Mouse (Mus musculus) CD8-positive naive resting alpha-beta T cell, adult 2 months (primary cell): ENCODE results near the gene Il17rd.

ENCODE experiments used
- DNase-seq, 2 experiments: peaks; one replicate each; pipeline ENCODE4 v3.0.0; 2022; ENCODE audit warnings: low read depth in 2 of 2, low spot score in 2 of 2

Gene Il17rd

DNA sequence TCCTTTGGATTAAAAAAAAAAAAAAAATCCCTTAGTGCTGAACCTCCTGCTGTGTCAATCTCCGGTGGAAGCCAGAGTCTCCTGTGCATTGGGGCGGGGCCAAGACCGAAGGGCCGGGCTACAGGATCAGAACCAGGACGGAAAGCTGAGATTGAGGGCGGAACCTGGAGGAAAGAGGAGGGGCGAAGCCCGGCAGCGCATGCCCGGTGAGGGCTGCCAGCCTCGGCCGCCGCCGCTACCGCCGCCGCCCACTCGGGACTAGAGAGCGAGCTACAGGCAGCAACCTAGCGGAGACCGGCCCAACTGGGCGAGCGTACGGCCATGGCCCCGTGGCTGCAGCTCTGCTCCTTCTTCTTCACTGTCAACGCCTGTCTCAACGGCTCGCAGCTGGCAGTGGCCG, at the start of gene Il17rd:
TSS of gene Il17rd (plus strand) at position 159 of the 400 bp plus-strand sequence.
- peak; percentile 57 to 65 for DNase-seq

DNA sequence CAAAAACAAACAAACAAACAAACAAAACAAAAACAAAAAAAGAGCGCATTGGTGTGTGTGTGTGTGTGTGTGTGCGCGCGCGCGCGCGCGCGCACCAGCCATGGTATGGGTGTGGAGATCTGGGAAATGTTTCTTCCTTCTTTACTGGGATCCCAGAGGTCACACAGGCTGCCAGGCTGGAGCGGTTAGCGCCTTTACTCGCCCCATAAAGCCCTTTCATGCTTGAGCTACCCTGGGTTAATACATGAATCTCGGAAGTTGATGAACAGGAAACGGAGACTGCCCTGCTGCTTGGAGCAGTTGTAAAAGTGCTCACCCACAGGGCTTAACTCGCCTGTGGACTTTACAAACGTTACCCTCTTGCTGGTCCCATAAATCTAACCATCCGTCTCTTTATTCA, 47.1 kb upstream of the Il17rd start:
- DNase-seq, result no peak

DNA sequence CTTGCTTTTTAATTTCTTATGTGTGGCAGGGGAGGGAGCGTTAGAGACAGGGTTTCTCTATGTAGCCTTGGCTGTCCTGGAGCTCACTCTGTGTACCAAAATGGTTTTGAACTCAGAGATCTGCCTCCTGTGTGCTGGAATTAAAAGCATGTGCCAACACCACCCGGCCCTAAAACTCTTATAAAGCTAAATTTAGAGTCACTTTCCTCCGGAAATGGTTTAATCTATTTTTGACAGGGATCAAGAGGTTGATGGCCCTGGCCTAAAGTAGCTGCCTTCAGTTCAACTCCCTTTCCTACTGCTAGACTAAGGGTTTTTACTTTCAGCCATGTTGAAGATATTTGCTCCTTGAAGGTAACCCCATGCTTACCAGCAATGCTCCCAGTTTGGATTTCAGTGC, 45.3 kb upstream of the Il17rd start:
- DNase-seq, result no peak

DNA sequence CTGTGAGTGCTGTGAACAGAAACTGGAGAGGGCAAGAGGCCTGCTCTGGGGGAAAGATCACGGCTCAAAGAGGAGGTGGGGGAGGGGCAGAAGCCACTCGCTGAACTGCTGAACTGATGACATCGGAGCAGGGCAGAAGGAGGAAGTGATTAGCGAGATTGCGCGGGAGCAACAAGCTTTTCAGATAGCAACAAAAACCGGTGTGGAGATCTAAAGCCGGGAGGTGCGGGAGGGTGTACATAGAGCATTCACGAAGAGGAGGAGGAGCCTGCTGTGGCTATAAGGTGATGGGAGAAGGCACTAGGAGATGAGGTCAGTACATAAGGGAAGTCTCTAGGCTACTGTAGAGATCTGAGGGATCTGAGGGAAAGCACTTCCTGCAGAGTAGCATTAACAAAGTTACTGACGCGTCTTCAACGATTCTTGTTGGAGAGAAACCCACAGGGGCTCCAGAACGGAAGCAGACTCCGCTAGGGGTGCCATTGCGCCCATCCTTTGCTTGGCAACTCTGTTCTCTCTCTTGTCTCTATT, 44.5 kb upstream of the Il17rd start, which contains the start of gene Hesx1:
TSS of gene Hesx1 (plus strand) at position 206 of the 531 bp plus-strand sequence.
- peak; percentile 59 to 73 for DNase-seq

DNA sequence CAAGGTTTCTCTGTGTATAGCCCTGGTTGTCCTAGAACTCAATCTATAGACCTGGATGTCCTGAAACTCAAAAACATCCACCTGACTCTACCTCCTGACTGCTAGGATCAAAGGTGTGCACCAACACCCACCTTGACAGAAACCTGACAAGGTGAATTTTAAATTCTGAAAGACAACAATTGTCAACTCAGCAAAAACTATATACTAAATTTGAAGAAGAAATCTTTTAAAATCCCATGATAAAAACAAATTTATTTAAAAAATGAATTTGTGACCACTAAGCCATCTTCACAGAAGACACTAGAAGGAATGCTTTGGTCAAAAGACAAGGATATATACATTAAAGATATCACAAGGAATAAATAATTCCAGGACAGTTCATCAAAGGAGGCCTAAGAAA, 42.5 kb upstream of the Il17rd start:
- DNase-seq, result no peak

DNA sequence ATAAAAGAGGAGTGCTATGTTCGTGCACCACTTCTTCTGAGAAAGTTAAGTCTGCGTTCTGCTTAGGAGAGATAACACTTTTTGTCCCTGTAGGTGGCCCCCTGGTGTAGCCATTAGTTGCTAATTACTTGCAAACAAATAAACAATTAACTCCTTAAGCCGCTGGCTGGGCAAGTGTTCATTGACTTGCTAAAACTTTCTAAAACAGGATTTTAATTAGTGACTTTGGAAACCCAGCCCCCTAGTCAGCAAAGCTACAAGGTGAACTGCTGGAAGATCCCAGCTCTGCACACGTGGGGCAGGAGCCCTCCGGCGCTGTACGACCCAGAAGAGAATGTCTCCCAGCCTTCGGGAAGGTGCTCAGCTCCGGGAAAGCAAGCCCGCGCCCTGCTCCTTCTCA, 38.4 kb upstream of the Il17rd start:
- no peak for DNase-seq

DNA sequence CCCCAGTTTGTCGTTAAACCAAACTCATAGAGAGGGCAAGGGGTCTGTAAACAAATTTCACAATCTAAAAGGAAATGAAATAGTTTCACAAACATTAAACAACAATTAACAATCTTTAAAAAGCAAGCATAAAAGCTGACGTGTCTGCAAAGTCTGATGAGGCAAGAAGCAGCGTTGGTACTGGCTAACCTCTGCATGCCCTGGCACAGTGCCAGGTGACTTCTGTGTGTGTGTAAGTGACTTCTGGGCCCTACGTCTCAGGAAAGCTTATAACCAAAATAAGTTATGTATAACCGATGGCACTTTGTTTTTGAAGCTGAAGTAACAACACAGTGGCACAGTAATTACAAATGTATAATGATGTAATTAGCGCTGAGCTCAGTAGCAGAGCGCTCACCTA, 33.8 kb upstream of the Il17rd start:
- DNase-seq, result no peak

DNA sequence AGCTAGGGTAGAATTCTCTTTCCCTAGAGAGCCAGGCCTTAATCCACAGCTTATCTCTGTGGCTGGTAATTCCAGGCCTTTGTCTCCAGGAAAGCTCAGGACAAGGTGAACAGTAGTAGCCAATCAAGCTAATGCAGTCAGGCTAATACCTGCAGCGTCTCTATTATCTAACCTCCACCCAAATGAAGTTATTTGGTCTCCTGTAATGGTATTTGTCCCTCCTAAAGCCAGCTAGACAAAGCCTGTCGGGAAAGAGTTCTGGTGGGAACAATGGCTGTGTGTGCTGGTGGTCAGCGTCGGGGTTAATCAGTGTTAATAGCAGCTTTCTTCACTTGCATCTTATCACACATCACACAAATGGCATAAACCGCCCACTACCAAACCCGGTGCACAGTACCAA, 32.8 kb upstream of the Il17rd start:
- DNase-seq, result no peak

DNA sequence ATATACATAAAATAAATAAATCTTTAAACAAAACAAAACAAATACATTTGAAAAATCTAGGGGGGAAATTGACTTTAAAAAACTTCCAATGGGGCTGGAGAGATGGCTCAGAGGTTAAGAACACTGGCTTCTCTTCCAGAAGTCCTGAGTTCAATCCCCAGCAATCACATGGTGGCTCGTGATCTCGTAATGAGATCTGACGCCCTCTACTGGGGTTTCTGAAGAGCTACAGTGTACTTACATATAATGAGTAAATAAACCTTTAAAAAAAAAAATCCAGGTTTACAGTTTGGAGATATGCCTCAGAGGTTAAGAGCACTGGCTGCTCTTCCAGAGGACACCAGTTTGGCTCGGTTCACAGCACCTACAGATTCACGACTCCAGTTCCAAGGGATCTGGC, 27.2 kb upstream of the Il17rd start:
- no peak for DNase-seq

DNA sequence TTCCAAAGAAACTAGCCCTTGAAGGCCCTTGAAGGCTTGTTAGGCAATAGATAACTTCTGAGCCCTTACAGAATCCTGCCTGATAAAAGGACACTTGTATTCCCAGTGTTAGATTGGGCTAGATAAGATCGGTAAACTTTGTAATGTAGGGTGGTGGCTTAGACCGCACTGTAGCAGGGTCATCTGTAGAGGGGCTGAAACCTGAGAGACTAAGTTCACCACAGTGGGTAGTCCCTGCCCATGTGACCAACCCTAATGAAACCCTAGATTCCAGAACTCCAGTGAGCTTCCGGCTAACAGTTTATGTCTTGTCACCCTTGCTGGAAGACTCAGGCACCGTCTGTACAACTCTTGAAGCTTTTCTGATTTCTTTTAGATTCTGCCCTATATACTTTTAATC, 25.1 kb upstream of the Il17rd start:
- DNase-seq, result no peak

DNA sequence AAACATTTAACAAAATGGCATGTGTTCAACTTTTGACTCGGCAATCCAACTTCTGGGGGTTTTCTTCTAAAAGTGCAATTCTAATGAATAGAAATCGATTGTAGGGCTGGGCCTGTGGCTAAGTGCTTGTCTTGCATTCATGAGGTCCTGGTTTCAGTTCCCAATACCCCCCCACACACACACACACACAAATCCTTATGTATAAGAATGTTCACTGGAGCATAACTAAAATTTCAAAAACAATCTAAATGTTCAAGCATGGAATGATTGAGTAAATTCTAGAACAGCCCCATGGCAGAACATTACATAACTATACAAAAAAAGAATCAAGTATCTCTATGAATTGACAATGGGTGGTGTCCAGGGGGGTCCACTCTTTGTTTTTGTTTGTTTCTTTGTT, 20.8 kb upstream of the Il17rd start:
- DNase-seq, result no peak

DNA sequence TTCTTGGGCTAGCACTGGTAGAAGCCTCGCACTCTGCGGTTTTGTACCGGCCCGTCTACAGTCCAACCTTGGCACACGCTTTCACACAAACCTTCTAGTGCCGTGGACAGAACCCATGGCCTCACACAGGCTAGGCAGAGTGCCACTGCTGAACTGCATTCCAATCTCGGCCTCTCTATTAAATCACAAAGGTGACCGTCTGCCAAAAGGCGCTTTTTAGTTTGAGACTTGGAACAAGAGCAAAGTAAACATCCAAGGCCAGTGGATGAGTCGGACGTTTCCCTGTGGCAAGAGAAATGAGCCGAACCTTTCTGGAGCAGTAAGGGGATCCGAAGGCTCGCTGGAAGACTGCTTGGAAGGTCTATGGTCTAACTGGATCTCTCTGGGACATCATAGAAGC, 18.9 kb upstream of the Il17rd start:
- no peak for DNase-seq

DNA sequence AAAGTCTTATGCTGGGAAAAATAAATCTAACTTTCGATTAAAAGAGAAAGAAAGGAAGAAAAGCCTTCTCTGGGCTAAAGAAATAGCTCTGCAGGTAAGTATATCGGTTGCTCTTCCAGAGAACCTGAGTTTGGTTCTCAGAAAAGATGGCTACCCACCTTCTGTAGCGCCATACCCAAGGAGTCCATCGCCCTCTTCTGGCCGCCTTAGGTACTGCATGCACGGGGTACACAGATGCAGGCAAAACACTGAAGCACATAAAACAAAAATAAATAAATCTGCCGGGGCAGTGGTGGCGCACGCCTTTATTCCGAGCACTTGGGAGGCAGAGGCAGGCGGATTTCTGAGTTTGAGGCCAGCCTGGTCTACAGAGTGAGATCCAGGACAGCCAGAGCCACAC, 15.9 kb upstream of the Il17rd start:
- peak; percentile 76 to 77 for DNase-seq

DNA sequence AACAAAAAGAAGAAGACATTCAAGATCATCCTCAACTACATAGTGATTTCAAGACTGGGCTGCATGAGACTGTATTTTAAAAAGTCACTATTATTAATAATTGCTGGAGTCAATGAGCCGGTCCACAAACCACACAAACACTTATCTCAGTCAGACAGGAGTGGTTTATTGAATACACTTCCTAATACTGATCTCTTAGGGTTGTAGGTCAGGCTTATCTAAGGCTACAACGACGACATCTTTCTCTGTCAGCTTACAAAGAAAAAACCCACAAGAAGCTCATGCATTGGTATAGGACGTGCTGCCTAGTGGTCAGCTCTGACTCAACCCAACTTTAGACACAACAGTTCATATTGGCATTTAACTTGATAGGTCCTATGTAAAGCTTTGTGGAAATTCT, 14.1 kb upstream of the Il17rd start:
- DNase-seq, result no peak

DNA sequence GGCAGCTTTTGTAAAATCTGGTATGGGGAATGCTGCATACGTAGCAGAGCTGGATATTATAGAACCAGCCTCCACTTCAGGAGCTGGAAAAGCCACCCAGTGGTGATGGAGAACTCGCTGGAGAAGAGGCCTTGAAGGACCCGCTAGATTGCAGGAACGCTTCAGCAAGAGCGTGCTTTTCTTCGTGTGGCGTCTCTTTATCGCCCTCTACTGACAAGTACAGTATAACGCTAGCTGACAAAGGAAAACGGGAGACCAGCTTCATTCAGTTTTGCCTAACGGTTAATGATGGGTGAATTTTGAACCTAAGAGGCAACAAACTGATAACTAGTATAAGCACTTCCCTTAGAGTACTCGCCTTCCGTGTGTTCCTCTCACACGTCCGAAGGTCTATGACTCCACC, 9.0 kb upstream of the Il17rd start:
- DNase-seq, result peak in 1 of 2 experiments; percentile 37

DNA sequence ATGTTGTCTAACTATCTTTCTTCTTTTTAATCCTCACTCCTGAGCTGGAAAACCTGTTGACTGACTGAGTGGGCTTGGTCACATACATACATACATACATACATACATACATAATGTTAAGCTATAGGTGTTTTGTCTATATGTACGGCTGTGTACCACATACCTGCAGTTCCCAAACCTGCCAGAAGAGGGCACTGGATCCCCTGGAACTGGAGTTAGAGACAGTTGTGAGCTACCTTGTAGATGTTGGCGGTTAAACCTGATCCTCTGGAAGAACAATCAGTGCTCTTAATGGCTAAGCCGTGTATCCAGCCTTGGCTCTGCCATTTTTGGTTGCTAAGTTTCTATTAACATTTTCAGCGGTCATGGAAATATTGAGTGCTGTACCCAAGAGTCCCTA, 7.6 kb upstream of the Il17rd start:
- DNase-seq, result peak; percentile 70 to 75

DNA sequence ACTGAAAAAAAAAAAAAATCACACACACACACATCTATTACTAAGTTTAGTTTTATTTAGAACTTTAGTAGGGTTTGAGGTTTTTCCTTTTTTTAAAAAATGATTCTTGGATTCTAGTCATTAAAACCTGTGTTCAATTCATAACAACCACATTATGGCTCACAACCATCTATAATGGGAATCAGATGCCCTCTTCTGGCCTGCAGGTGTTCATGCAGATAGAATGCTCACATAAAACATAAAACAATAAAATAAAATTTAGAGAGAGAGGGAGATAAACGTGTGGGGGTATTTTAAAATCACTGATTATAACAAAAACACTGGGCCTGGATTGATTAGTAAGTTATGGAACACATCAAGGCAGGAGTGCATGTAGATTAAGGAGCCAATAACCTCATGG, 1.2 kb upstream of the Il17rd start:
- DNase-seq, result no peak

DNA sequence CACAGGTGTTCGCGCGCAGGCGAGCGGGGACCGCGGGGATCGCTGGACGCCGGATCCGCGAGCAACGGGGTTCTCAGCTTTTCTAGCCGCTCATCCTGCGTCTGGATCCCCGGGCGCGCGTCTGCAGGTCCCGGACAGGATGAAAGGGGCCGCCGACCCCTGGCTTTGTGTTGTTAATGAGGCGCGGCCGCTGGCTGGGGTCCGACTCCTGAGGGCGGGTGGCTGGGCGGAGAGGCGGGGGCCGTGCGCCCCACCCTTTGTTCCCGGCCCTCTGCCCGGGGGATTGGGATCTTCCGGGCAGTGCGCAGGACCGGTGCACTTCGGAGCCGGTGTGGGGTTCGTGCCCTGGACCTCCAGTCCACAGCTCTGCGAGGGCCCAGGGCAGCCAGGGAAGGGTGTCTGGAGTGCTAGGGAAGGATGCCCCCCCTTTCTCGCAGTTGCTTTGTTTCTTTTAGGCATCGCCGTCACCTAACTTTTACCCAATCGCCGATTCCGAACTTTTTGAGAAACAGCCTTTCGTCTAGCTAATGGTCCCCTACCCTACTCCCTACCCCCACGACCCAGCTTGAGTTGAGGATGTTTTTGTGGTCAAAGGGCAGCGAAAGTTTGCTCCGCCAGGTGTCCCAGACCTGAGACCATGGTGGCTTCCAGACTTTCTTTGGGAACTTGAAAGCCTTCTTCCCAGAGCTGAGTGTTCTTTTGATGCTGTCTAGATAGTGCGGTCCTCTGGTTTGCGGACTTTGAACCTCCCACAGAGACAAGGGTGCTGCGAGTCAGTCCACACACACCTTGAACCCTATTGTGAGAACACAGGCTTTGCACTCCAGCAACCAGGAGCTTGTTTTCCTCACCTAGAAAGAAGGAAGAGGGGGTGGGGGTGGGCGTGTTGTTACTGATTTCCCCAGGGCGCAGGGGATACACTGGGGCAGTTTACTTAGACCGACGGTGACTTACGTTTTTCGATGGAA, 824 bp downstream of the Il17rd start:
- peak in 1 of 2 experiments; percentile 20 for DNase-seq

DNA sequence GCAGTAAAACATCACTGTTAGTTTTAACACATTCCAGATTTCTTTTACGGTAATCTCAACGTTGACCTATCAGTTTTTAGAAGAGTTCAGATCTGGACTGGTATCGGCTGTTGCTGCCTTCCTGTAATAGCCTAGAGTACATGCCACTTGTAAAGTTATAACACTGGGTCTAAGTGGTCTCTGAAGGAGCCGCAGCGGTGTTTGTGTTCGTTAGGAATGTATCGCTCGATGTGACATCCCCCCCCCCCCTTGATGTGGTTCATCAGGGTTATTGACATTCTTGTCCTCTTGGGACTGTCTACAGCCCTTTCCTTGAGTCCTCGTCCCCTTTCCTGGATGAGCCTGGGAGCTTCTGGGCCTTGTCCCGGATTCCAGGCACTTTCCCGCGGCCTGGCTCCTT, 1.7 kb downstream of the Il17rd start:
- no peak for DNase-seq

DNA sequence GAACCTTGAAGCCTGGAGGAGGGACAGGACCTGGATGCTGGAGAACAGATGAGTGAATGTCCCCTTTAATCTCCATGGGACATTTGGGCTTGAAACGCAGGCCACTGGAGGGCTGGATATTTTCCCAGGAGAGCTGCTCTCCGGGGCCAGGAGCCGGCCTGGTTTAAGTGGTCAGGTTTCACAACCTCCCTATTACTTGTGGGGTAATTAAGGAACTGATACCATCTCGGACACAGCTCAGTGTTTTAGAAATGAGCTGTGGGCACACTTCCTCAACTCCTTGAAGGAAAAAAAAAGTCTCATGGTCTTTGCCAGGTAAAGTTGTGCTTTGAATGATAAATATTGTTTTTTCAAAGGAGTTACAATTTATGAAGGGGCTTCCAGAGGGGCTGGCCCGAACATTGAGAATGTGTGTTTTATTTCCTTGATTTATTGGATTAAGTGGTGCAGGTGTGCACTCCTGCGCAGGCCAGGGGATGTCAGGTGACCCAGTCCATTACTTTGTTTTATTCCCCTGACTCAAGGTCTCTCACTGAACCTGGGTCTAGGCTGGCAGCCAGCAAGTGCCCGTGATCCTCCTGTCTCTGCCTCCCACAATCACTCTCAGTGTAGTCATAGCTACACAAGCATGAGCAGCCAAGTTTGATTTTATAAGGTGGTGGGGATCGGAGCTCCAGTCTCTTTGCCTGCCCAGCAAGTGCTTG, 3.7 kb downstream of the Il17rd start:
- DNase-seq, result no peak

DNA sequence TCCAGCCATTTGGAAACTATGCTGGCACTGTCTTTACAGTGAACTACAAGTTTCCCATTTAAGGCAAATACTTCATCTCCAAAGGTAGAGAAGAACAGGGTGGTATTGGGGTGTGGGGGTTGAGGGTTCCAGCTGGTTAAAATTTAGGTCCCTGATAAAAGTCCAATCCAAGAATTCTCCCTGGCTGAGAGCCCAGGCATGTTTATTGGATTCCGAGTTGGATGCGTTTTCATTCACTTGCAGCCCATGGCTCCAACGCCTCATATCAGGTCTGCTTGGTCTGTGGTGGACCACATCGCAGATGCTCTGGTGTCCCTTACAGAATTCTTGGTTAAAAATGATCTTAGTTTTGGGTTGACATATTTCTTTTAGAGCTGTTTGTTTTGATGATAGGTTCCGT, 4.7 kb downstream of the Il17rd start:
- no peak for DNase-seq
